Comparison of ENCODE assay signal across 17 mouse cellular contexts in the genomic region with DNA sequence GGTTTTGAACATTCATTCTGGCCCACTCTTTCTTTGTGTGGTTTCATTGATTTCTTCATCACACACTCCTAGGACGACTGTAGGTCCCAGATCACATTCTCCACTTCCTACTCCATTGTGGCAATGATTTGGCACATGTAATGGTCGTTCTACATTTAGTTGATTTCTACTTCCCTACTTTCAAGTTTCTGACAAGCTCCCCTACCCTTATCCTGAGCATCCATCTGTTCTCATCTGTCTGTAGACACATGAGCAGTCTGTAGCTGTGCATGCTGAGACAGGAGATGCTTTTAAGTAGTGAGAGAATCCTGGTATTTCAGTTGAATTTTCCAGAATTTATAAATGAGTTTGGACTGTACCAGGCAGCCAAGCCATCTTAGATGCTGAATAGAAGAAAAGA.
"Had no signal": no experiment of that assay in that cellular context is flagged by ENCODE, and none has a peak within 500 bp of the region (broad histone marks: within the 10 kb centered on the region; RNA-seq: fewer than 3 reads in every experiment).

No protein-coding gene starts in this region.

- ATAC-seq: liver, postnatal 0 days; lung, postnatal 0 days had no signal

- DNase-seq: liver, postnatal 0 days; lung, adult 2 months; lung, postnatal 14 days; lung, postnatal 36 days; midbrain, embryonic 14.5 days; right cerebral cortex, postnatal 14 days; thymus, adult 2 months; thymus, postnatal 25 days; thymus, postnatal 4 days had no signal

- H3K27ac ChIP-seq: lung, embryonic 15.5 days; macrophage; midbrain, embryonic 10.5 days; midbrain, embryonic 12.5 days; neural tube, embryonic 12.5 days; stomach, embryonic 15.5 days; stomach, postnatal 0 days had no signal

- H3K9ac ChIP-seq: liver, postnatal 0 days; lung, embryonic 15.5 days; midbrain, embryonic 12.5 days; neural tube, embryonic 12.5 days; stomach, embryonic 15.5 days had no signal

- H3K4me3 ChIP-seq: lung, embryonic 15.5 days; midbrain, embryonic 10.5 days; midbrain, embryonic 12.5 days; neural tube, embryonic 12.5 days; stomach, embryonic 15.5 days had no signal

- H3K36me3 ChIP-seq: lung, embryonic 15.5 days; midbrain, embryonic 10.5 days; midbrain, embryonic 12.5 days; neural tube, embryonic 12.5 days; stomach, embryonic 15.5 days had no signal

- H3K27me3 ChIP-seq: lung, embryonic 15.5 days; midbrain, embryonic 12.5 days; neural tube, embryonic 12.5 days; stomach, embryonic 15.5 days had no signal

- H3K4me1 ChIP-seq: lung, embryonic 15.5 days; midbrain, embryonic 10.5 days; midbrain, embryonic 12.5 days; neural tube, embryonic 12.5 days; stomach, embryonic 15.5 days had no signal

- H3K4me2 ChIP-seq: lung, embryonic 15.5 days; midbrain, embryonic 12.5 days; neural tube, embryonic 12.5 days; stomach, embryonic 15.5 days had no signal

- H3K9me3 ChIP-seq: lung, embryonic 15.5 days; midbrain, embryonic 10.5 days; midbrain, embryonic 12.5 days; neural tube, embryonic 12.5 days; stomach, embryonic 15.5 days had no signal
